Mouse (Mus musculus): ENCODE data around the gene Rnase4.
A peak's percentile ranks its signal among the peaks of the same experiment; 100 is the strongest.

The Rnase4 gene

GRCm38 (mm10) chr14:51088970-51089673 lies 1.8 kb upstream of the Rnase4 start:
- peak; percentile 96 for DNase-seq

GRCm38 (mm10) chr14:51089674-51090076 lies 1.2 kb upstream of the Rnase4 start:
- no peak for DNase-seq

- peak; percentile 67 for DNase-seq
Observed at GRCm38 (mm10) chr14:51090077-51090781, 648 bp upstream of the Rnase4 start.

GRCm38 (mm10) chr14:51092073-51092620 lies 1.3 kb downstream of the Rnase4 start:
- DNase-seq = no peak

GRCm38 (mm10) chr14:51093496-51093895 lies 2.6 kb downstream of the Rnase4 start:
- DNase-seq = peak; percentile 62

GRCm38 (mm10) chr14:51094096-51094875 lies 3.4 kb downstream of the Rnase4 start:
- DNase-seq = peak; percentile 54

GRCm38 (mm10) chr14:51094921-51095320 lies 4.0 kb downstream of the Rnase4 start:
- peak; percentile 25 for DNase-seq

- no peak for DNase-seq
Observed at GRCm38 (mm10) chr14:51095736-51096524, 5.1 kb downstream of the Rnase4 start.

GRCm38 (mm10) chr14:51098300-51098699 lies 7.4 kb downstream of the Rnase4 start:
- peak; percentile 84 for DNase-seq

GRCm38 (mm10) chr14:51098921-51099320 lies 8.0 kb downstream of the Rnase4 start:
- no peak for DNase-seq

GRCm38 (mm10) chr14:51101284-51101683 lies 10.4 kb downstream of the Rnase4 start:
- DNase-seq = no peak

GRCm38 (mm10) chr14:51103217-51103616 lies 12.3 kb downstream of the Rnase4 start:
- peak; percentile 61 for DNase-seq

- no peak for DNase-seq
Observed at GRCm38 (mm10) chr14:51104366-51104765, 13.5 kb downstream of the Rnase4 start.

GRCm38 (mm10) chr14:51106449-51106967 lies 15.6 kb downstream of the Rnase4 start:
- DNase-seq = no peak

GRCm38 (mm10) chr14:51111966-51112365 lies 21.1 kb downstream of the Rnase4 start:
- DNase-seq = no peak

GRCm38 (mm10) chr14:51113476-51113875 lies 22.6 kb downstream of the Rnase4 start:
- no peak for DNase-seq

- DNase-seq = no peak
Observed at GRCm38 (mm10) chr14:51113916-51114560, 23.2 kb downstream of the Rnase4 start, which contains the start of gene Eddm3b. TSS of gene Eddm3b (plus strand) at chr14:51114426.

- DNase-seq = no peak
Observed at GRCm38 (mm10) chr14:51125684-51126083, 34.8 kb downstream of the Rnase4 start.

- no peak for DNase-seq
Observed at GRCm38 (mm10) chr14:51127648-51128258, 36.9 kb downstream of the Rnase4 start.

GRCm38 (mm10) chr14:51128775-51129623 lies 38.1 kb downstream of the Rnase4 start:
- DNase-seq = no peak
